Mouse (Mus musculus): ENCODE results near the gene Aox1.

Aox1 gene

GRCm38 (mm10) chr1:58065606-58066005, 35.9 kb downstream of the Aox1 start:
- DNase-seq: no peak

- DNase-seq: no peak
These were observed 39.5 kb downstream of the Aox1 start for GRCm38 (mm10) chr1:58069181-58069580.

- DNase-seq: no peak
These were observed 40.4 kb downstream of the Aox1 start for GRCm38 (mm10) chr1:58070091-58070490.

- no peak for DNase-seq
These were observed 41.3 kb downstream of the Aox1 start for GRCm38 (mm10) chr1:58071006-58071405.

- DNase-seq: no peak
These were observed 41.8 kb downstream of the Aox1 start for GRCm38 (mm10) chr1:58071509-58071908.

GRCm38 (mm10) chr1:58072416-58072815, 42.7 kb downstream of the Aox1 start:
- peak; percentile 16 for DNase-seq

- no peak for DNase-seq
These were observed 43.4 kb downstream of the Aox1 start for GRCm38 (mm10) chr1:58072991-58073730.

- DNase-seq: no peak
These were observed 44.5 kb downstream of the Aox1 start for GRCm38 (mm10) chr1:58074266-58074665.

- DNase-seq: no peak
These were observed 48.2 kb downstream of the Aox1 start for GRCm38 (mm10) chr1:58077882-58078281.

- DNase-seq: no peak
These were observed 48.7 kb downstream of the Aox1 start for GRCm38 (mm10) chr1:58078390-58078789.

GRCm38 (mm10) chr1:58079689-58080088, 50.0 kb downstream of the Aox1 start:
- no peak for DNase-seq

GRCm38 (mm10) chr1:58080446-58080845, 50.7 kb downstream of the Aox1 start:
- DNase-seq: no peak

- no peak for DNase-seq
These were observed 51.6 kb downstream of the Aox1 start for GRCm38 (mm10) chr1:58081356-58081755.

GRCm38 (mm10) chr1:58089316-58089715, 59.6 kb downstream of the Aox1 start:
- DNase-seq: no peak

GRCm38 (mm10) chr1:58090191-58090590, 60.5 kb downstream of the Aox1 start:
- no peak for DNase-seq

GRCm38 (mm10) chr1:58091213-58091612, 61.5 kb downstream of the Aox1 start:
- DNase-seq: no peak

- DNase-seq: no peak
These were observed 62.3 kb downstream of the Aox1 start for GRCm38 (mm10) chr1:58091992-58092560.

GRCm38 (mm10) chr1:58097338-58097737, 67.6 kb downstream of the Aox1 start:
- DNase-seq: no peak

- DNase-seq: no peak
These were observed 69.4 kb downstream of the Aox1 start for GRCm38 (mm10) chr1:58099119-58099518.

- no peak for DNase-seq
These were observed 71.9 kb downstream of the Aox1 start for GRCm38 (mm10) chr1:58101531-58102146.

GRCm38 (mm10) chr1:58102494-58102893, 72.8 kb downstream of the Aox1 start:
- DNase-seq: no peak

- no peak for DNase-seq
These were observed 76.0 kb downstream of the Aox1 start for GRCm38 (mm10) chr1:58105685-58106084.

GRCm38 (mm10) chr1:58107066-58107465, 77.3 kb downstream of the Aox1 start:
- no peak for DNase-seq

- DNase-seq: no peak
These were observed 80.5 kb downstream of the Aox1 start for GRCm38 (mm10) chr1:58110241-58110640.

Data from retina, postnatal 1 day (tissue).